Mouse (Mus musculus): ENCODE results near the gene Bik. TPM values are rescaled to one million over a fixed set of nuclear protein-coding genes. Genes with fewer than 3 reads are reported as not detected.
A peak's percentile ranks its signal among the peaks of the same experiment; 100 is the strongest.

The Bik gene
- polyA plus RNA-seq, 1 experiment = 0.31 TPM

GRCm38 (mm10) chr15:83571636-83572035 lies 45.0 kb downstream of the Bik start:
- H3K4me3 ChIP-seq (ENCODE audit: insufficient read depth, low read length) = no peak overlapping the region
- no peaks in the 10 kb centered on the region for H3K4me1 ChIP-seq (ENCODE audit: control insufficient read depth, insufficient read depth, low read length)
- H3K27ac ChIP-seq (ENCODE audit: insufficient read depth, low read length) = no peak overlapping the region
- TF ChIP-seq CTCF (IDR thresholded peaks at IDR 0.05; ENCODE audit: extremely low read depth, insufficient read depth, low read length) (no peak), POLR2A (IDR thresholded peaks at IDR 0.05; ENCODE audit: extremely low read depth, insufficient read depth, low read length) (no peak)

GRCm38 (mm10) chr15:83572132-83572531 lies 45.5 kb downstream of the Bik start:
- no peak for TF ChIP-seq POLR2A (IDR thresholded peaks at IDR 0.05; ENCODE audit: extremely low read depth, insufficient read depth, low read length)
- no peak for TF ChIP-seq CTCF (IDR thresholded peaks at IDR 0.05; ENCODE audit: extremely low read depth, insufficient read depth, low read length)
- Histone ChIP-seq H3K4me1 (ENCODE audit: control insufficient read depth, insufficient read depth, low read length) (no peaks in the 10 kb centered on the region), H3K4me3 (ENCODE audit: insufficient read depth, low read length) (no peak overlapping the region), H3K27ac (ENCODE audit: insufficient read depth, low read length) (no peak overlapping the region)

- no peak overlapping the region for H3K4me3 ChIP-seq (ENCODE audit: insufficient read depth, low read length)
- H3K4me1 ChIP-seq (ENCODE audit: control insufficient read depth, insufficient read depth, low read length) = no peaks in the 10 kb centered on the region
- H3K27ac ChIP-seq (ENCODE audit: insufficient read depth, low read length) = no peak overlapping the region
- TF ChIP-seq CTCF (IDR thresholded peaks at IDR 0.05; ENCODE audit: extremely low read depth, insufficient read depth, low read length) (no peak), POLR2A (IDR thresholded peaks at IDR 0.05; ENCODE audit: extremely low read depth, insufficient read depth, low read length) (no peak)
Measured at GRCm38 (mm10) chr15:83573606-83574005, 46.9 kb downstream of the Bik start.

- Histone ChIP-seq H3K27ac (ENCODE audit: insufficient read depth, low read length) (no peak overlapping the region), H3K4me3 (ENCODE audit: insufficient read depth, low read length) (no peak overlapping the region), H3K4me1 (ENCODE audit: control insufficient read depth, insufficient read depth, low read length) (no peaks in the 10 kb centered on the region)
- no peak for TF ChIP-seq CTCF (IDR thresholded peaks at IDR 0.05; ENCODE audit: extremely low read depth, insufficient read depth, low read length)
- TF ChIP-seq POLR2A (IDR thresholded peaks at IDR 0.05; ENCODE audit: extremely low read depth, insufficient read depth, low read length) = no peak
Measured at GRCm38 (mm10) chr15:83574731-83575351, 48.2 kb downstream of the Bik start.

GRCm38 (mm10) chr15:83575543-83575942 lies 48.9 kb downstream of the Bik start:
- H3K27ac ChIP-seq (ENCODE audit: insufficient read depth, low read length) = no peak overlapping the region
- no peak overlapping the region for H3K4me3 ChIP-seq (ENCODE audit: insufficient read depth, low read length)
- TF ChIP-seq POLR2A (IDR thresholded peaks at IDR 0.05; ENCODE audit: extremely low read depth, insufficient read depth, low read length) (no peak), CTCF (IDR thresholded peaks at IDR 0.05; ENCODE audit: extremely low read depth, insufficient read depth, low read length) (no peak)
- no peaks in the 10 kb centered on the region for H3K4me1 ChIP-seq (ENCODE audit: control insufficient read depth, insufficient read depth, low read length)

- H3K4me3 ChIP-seq (ENCODE audit: insufficient read depth, low read length) = no peak overlapping the region
Measured at GRCm38 (mm10) chr15:83576651-83577050, 50.0 kb downstream of the Bik start.

GRCm38 (mm10) chr15:83582931-83583330 lies 56.3 kb downstream of the Bik start:
- Histone ChIP-seq H3K4me3 (ENCODE audit: insufficient read depth, low read length) (no peak overlapping the region), H3K27ac (ENCODE audit: insufficient read depth, low read length) (no peak overlapping the region)

More at GRCm38 (mm10) chr15:83576651-83577050, 50.0 kb downstream of the Bik start:
- Histone ChIP-seq H3K4me1 (ENCODE audit: control insufficient read depth, insufficient read depth, low read length) (no peaks in the 10 kb centered on the region), H3K27ac (ENCODE audit: insufficient read depth, low read length) (no peak overlapping the region)
- TF ChIP-seq POLR2A (IDR thresholded peaks at IDR 0.05; ENCODE audit: extremely low read depth, insufficient read depth, low read length) (no peak), CTCF (IDR thresholded peaks at IDR 0.05; ENCODE audit: extremely low read depth, insufficient read depth, low read length) (no peak)

GRCm38 (mm10) chr15:83583419-83584156 lies 56.9 kb downstream of the Bik start:
- Histone ChIP-seq H3K4me3 (ENCODE audit: insufficient read depth, low read length) (no peak overlapping the region), H3K27ac (ENCODE audit: insufficient read depth, low read length) (no peak overlapping the region), H3K4me1 (ENCODE audit: control insufficient read depth, insufficient read depth, low read length) (no peaks in the 10 kb centered on the region)
- TF ChIP-seq CTCF (IDR thresholded peaks at IDR 0.05; ENCODE audit: extremely low read depth, insufficient read depth, low read length) = peak; percentile 44
- TF ChIP-seq POLR2A (IDR thresholded peaks at IDR 0.05; ENCODE audit: extremely low read depth, insufficient read depth, low read length) = no peak

More at GRCm38 (mm10) chr15:83582931-83583330, 56.3 kb downstream of the Bik start:
- TF ChIP-seq CTCF (IDR thresholded peaks at IDR 0.05; ENCODE audit: extremely low read depth, insufficient read depth, low read length) (no peak), POLR2A (IDR thresholded peaks at IDR 0.05; ENCODE audit: extremely low read depth, insufficient read depth, low read length) (no peak)
- H3K4me1 ChIP-seq (ENCODE audit: control insufficient read depth, insufficient read depth, low read length) = no peaks in the 10 kb centered on the region

GRCm38 (mm10) chr15:83584741-83585220 lies 58.1 kb downstream of the Bik start:
- H3K4me3 ChIP-seq (ENCODE audit: insufficient read depth, low read length) = no peak overlapping the region
- TF ChIP-seq CTCF (IDR thresholded peaks at IDR 0.05; ENCODE audit: extremely low read depth, insufficient read depth, low read length) (no peak), POLR2A (IDR thresholded peaks at IDR 0.05; ENCODE audit: extremely low read depth, insufficient read depth, low read length) (no peak)
- no peaks in the 10 kb centered on the region for H3K4me1 ChIP-seq (ENCODE audit: control insufficient read depth, insufficient read depth, low read length)
- H3K27ac ChIP-seq (ENCODE audit: insufficient read depth, low read length) = no peak overlapping the region

- Histone ChIP-seq H3K4me1 (ENCODE audit: control insufficient read depth, insufficient read depth, low read length) (0 out of 2 replicates have a peak, but pooled peaks cover 2% of the 10 kb centered on the region), H3K4me3 (ENCODE audit: insufficient read depth, low read length) (no peak overlapping the region), H3K27ac (ENCODE audit: insufficient read depth, low read length) (no peak overlapping the region)
- no peak for TF ChIP-seq CTCF (IDR thresholded peaks at IDR 0.05; ENCODE audit: extremely low read depth, insufficient read depth, low read length)
- no peak for TF ChIP-seq POLR2A (IDR thresholded peaks at IDR 0.05; ENCODE audit: extremely low read depth, insufficient read depth, low read length)
Measured at GRCm38 (mm10) chr15:83590841-83591240, 64.2 kb downstream of the Bik start.

Data from cortical plate, adult 2 months (tissue).